Comparison of ENCODE assay signal across 9 mouse cellular contexts in the genomic region with DNA sequence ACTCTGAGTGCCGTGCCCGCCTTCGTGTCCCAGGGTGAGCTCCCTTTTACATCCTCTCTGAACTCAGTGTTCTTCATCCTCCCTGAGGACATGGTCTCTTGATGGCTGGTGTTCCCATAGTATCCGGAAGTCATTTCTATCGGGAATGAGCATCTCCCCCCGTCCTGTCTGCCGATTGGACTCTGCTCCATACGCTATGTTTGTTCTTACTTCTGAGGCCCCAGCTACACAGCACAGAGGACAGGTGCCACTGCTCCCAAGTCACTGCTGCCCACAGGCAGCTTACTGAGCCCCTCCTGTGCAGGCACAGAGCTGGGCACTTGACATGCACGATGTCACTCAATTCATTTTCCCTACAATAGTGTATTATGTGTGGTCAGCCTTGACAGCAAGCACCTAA. TPM values are rescaled to one million over a fixed set of nuclear protein-coding genes. Genes with fewer than 3 reads are reported as not detected.
DNase-seq lines count a peak whose midpoint lies in the region; ATAC-seq and TF ChIP-seq lines count a peak whose summit lies in the region.
"Had no signal": no experiment of that assay in that cellular context is flagged by ENCODE, and none has a peak within 500 bp of the region (broad histone marks: within the 10 kb centered on the region; RNA-seq: fewer than 3 reads in every experiment).

No protein-coding gene starts in this region.

- ATAC-seq in hindbrain, embryonic 16.5 days = no peak
- ATAC-seq in midbrain, embryonic 15.5 days (replicated peaks) = no peak
- no peak for ATAC-seq in midbrain, embryonic 16.5 days
- no peak; the same call in 1 of the 2 replicates for ATAC-seq in intestine, postnatal 0 days
- ATAC-seq: CD4-positive, CD25-positive, alpha-beta regulatory T cell, adult 4 months had no signal

- peaks cover 5% of the 10 kb centered on the region; the same call in 1 of the 2 replicates for H3K27me3 ChIP-seq in hindbrain, embryonic 10.5 days (ENCODE audit: insufficient read depth, poor library complexity, severe bottlenecking)
- H3K27me3 ChIP-seq in hindbrain, embryonic 16.5 days (replicated peaks; ENCODE audit: control insufficient read depth, insufficient read depth, low read length) = no peaks in the 10 kb centered on the region
- H3K27me3 ChIP-seq in midbrain, embryonic 15.5 days (replicated peaks) = no peaks in the 10 kb centered on the region
- no peaks in the 10 kb centered on the region for H3K27me3 ChIP-seq in midbrain, embryonic 16.5 days (ENCODE audit: control insufficient read depth, insufficient read depth, low read depth, low read length)
- no peaks in the 10 kb centered on the region; the same call in 1 of the 2 replicates for H3K27me3 ChIP-seq in intestine, postnatal 0 days (replicated peaks; ENCODE audit: control insufficient read depth, insufficient read depth, low read length)

- 0 out of 2 replicates have a peak overlapping the region, but pooled peaks have one; percentile 3 for H3K27ac ChIP-seq in hindbrain, embryonic 10.5 days
- H3K27ac ChIP-seq in hindbrain, embryonic 16.5 days (ENCODE audit: low read depth, low read length) = no peak overlapping the region
- H3K27ac ChIP-seq in midbrain, embryonic 15.5 days = peak overlapping the region; percentile 63; the same call in 1 of the 2 replicates
- no peak overlapping the region for H3K27ac ChIP-seq in midbrain, embryonic 16.5 days (ENCODE audit: low read length)
- no peak overlapping the region for H3K27ac ChIP-seq in intestine, postnatal 0 days (ENCODE audit: low read depth, low read length)
- H3K27ac ChIP-seq: macrophage had no signal

- no peak for TF ChIP-seq CTCF in intestine, postnatal 0 days (IDR thresholded peaks at IDR 0.05; ENCODE audit: low read depth)

- peaks cover 56% of the 10 kb centered on the region for H3K4me1 ChIP-seq in hindbrain, embryonic 10.5 days (replicated peaks)
- peaks cover 37% of the 10 kb centered on the region for H3K4me1 ChIP-seq in hindbrain, embryonic 16.5 days (ENCODE audit: control insufficient read depth, insufficient read depth, low read depth, low read length)
- peaks cover 63% of the 10 kb centered on the region for H3K4me1 ChIP-seq in midbrain, embryonic 15.5 days
- H3K4me1 ChIP-seq in midbrain, embryonic 16.5 days (ENCODE audit: control insufficient read depth, insufficient read depth, low read length) = peaks cover 45% of the 10 kb centered on the region
- no peaks in the 10 kb centered on the region for H3K4me1 ChIP-seq in intestine, postnatal 0 days (replicated peaks; ENCODE audit: control insufficient read depth, insufficient read depth, low read length)

- WGBS in hindbrain, embryonic 10.5 days = 89% methylated on average over 9 of the region's 9 CpGs
- WGBS in hindbrain, embryonic 16.5 days = 63% methylated on average over 9 of the region's 9 CpGs
- WGBS in midbrain, embryonic 15.5 days = 62% methylated on average over 9 of the region's 9 CpGs
- WGBS in midbrain, embryonic 16.5 days = 70% methylated on average over 9 of the region's 9 CpGs
- WGBS in intestine, postnatal 0 days = 63% methylated on average over 9 of the region's 9 CpGs

- no peak overlapping the region for H3K4me2 ChIP-seq in hindbrain, embryonic 16.5 days (ENCODE audit: low read length)
- no peak overlapping the region for H3K4me2 ChIP-seq in midbrain, embryonic 15.5 days
- no peak overlapping the region for H3K4me2 ChIP-seq in midbrain, embryonic 16.5 days (ENCODE audit: low read length)
- peak overlapping the region; percentile 9; the same call in 1 of the 2 replicates for H3K4me2 ChIP-seq in intestine, postnatal 0 days (replicated peaks; ENCODE audit: low read depth)

- intact Hi-C loops in left cerebral cortex, postnatal 4 days (cut with DNase I) = no loop called here

- no peak for DNase-seq in hindbrain, embryonic 10.5 days (ENCODE audit: low spot score)
- no peak for DNase-seq in left cerebral cortex, postnatal 4 days
- DNase-seq in spleen, adult 18-20 months = no peak

- H3K36me3 ChIP-seq in hindbrain, embryonic 10.5 days = peaks cover 54% of the 10 kb centered on the region
- H3K36me3 ChIP-seq in hindbrain, embryonic 16.5 days (ENCODE audit: control insufficient read depth, insufficient read depth, low read length) = no peaks in the 10 kb centered on the region
- no peaks in the 10 kb centered on the region for H3K36me3 ChIP-seq in midbrain, embryonic 15.5 days (replicated peaks)
- no peaks in the 10 kb centered on the region for H3K36me3 ChIP-seq in midbrain, embryonic 16.5 days (ENCODE audit: control insufficient read depth, insufficient read depth, low read length)
- H3K36me3 ChIP-seq in intestine, postnatal 0 days (ENCODE audit: control insufficient read depth, insufficient read depth) = no peaks in the 10 kb centered on the region

- no peaks in the 10 kb centered on the region for H3K9me3 ChIP-seq in hindbrain, embryonic 10.5 days
- no peaks in the 10 kb centered on the region for H3K9me3 ChIP-seq in hindbrain, embryonic 16.5 days (ENCODE audit: control insufficient read depth, low read length)
- H3K9me3 ChIP-seq in midbrain, embryonic 15.5 days = no peaks in the 10 kb centered on the region
- H3K9me3 ChIP-seq in midbrain, embryonic 16.5 days (replicated peaks; ENCODE audit: control insufficient read depth, low read length, poor library complexity, severe bottlenecking) = no peaks in the 10 kb centered on the region
- no peaks in the 10 kb centered on the region for H3K9me3 ChIP-seq in intestine, postnatal 0 days (ENCODE audit: control insufficient read depth)

- no peak overlapping the region for H3K4me3 ChIP-seq in hindbrain, embryonic 10.5 days
- H3K4me3 ChIP-seq in hindbrain, embryonic 16.5 days (ENCODE audit: low read length) = no peak overlapping the region
- H3K4me3 ChIP-seq in midbrain, embryonic 15.5 days = no peak overlapping the region
- no peak overlapping the region for H3K4me3 ChIP-seq in midbrain, embryonic 16.5 days (ENCODE audit: low read depth, low read length)
- H3K4me3 ChIP-seq in intestine, postnatal 0 days (ENCODE audit: low read depth, low read length) = no peak overlapping the region

- no peak overlapping the region for H3K9ac ChIP-seq in hindbrain, embryonic 16.5 days (ENCODE audit: low read depth, low read length)
- H3K9ac ChIP-seq in midbrain, embryonic 15.5 days = no peak overlapping the region
- no peak overlapping the region for H3K9ac ChIP-seq in midbrain, embryonic 16.5 days (ENCODE audit: low read depth, low read length)
- H3K9ac ChIP-seq in intestine, postnatal 0 days (ENCODE audit: low read depth, low read length) = no peak overlapping the region

RNA-seq across cellular contexts. Expression of a gene that starts 45.4 kb away (rescaled TPM):
- polyA plus RNA-seq in hindbrain, embryonic 10.5 days (2016; fragmentation: Nextera tagmentation; extraction: Ambion mirVana) = 21.1 and 41.8 TPM in 2 replicates
- 151 and 153 TPM in 2 replicates for polyA plus RNA-seq in hindbrain, embryonic 16.5 days (2015; fragmentation: Nextera tagmentation; extraction: Ambion mirVana)
- 164 and 166 TPM in 2 replicates for polyA plus RNA-seq in midbrain, embryonic 15.5 days (2015; fragmentation: Nextera tagmentation; extraction: Ambion mirVana)
- 162 and 172 TPM in 2 replicates for polyA plus RNA-seq in midbrain, embryonic 16.5 days (2015; fragmentation: Nextera tagmentation; extraction: Ambion mirVana)
- 25.3 and 25.5 TPM in 2 replicates for polyA plus RNA-seq in intestine, postnatal 0 days (2015; fragmentation: Nextera tagmentation; extraction: Ambion mirVana)
- 100 to 1,000 TPM; 143 to 144 TPM for total RNA-seq in left cerebral cortex, postnatal 4 days (2021)

RNA-seq across cellular contexts. Expression of a gene that starts 57.7 kb away (rescaled TPM):
- 87.4 and 151 TPM in 2 replicates for polyA plus RNA-seq in hindbrain, embryonic 10.5 days (2016; fragmentation: Nextera tagmentation; extraction: Ambion mirVana)
- 200 and 274 TPM in 2 replicates for polyA plus RNA-seq in hindbrain, embryonic 16.5 days (2015; fragmentation: Nextera tagmentation; extraction: Ambion mirVana)
- polyA plus RNA-seq in midbrain, embryonic 15.5 days (2015; fragmentation: Nextera tagmentation; extraction: Ambion mirVana) = 280 and 293 TPM in 2 replicates
- polyA plus RNA-seq in midbrain, embryonic 16.5 days (2015; fragmentation: Nextera tagmentation; extraction: Ambion mirVana) = 284 and 306 TPM in 2 replicates
- 2.7 and 3.0 TPM in 2 replicates for polyA plus RNA-seq in intestine, postnatal 0 days (2015; fragmentation: Nextera tagmentation; extraction: Ambion mirVana)
- 100 to 1,000 TPM; 797 to 798 TPM for total RNA-seq in left cerebral cortex, postnatal 4 days (2021)
- polyA plus RNA-seq: CD4-positive, CD25-positive, alpha-beta regulatory T cell, adult 4 months; macrophage had no signal

Comparison
In these comparisons a context has a peak if more than half of its experiments do, and no peak if none do; other contexts are left out.
1. H3K27ac ChIP-seq: peak in hindbrain, embryonic 10.5 days (single experiment) and midbrain, embryonic 15.5 days (single experiment); none in hindbrain, embryonic 16.5 days (single experiment), midbrain, embryonic 16.5 days (single experiment) and intestine, postnatal 0 days (single experiment).
2. RNA of a gene that starts 57.7 kb away (polyA plus RNA-seq): 284 to 306 TPM in midbrain, embryonic 16.5 days, 280 to 293 TPM in midbrain, embryonic 15.5 days, 200 to 274 TPM in hindbrain, embryonic 16.5 days and 87.4 to 151 TPM in hindbrain, embryonic 10.5 days; 2.7 to 3.0 TPM in intestine, postnatal 0 days; every median in the first group is over 10 times any median in the second.